Mouse (Mus musculus) olfactory bulb, adult 2 months (tissue): ENCODE measurements at regions not wholly inside any gene's neighbourhood (a gene's known extent, or its start where the extent isn't known, plus 50 kb on each side); places are given as distances from the start of the nearest gene placed in this dataset.

Experiments used
- CTCF ChIP-seq: fragments of 200-500 bp; IDR thresholded peaks from 2 replicates; pipeline ENCODE4 v1.5.1; 2012; ENCODE audit warnings: low read depth, mild to moderate bottlenecking, low read length, moderate library complexity; ENCODE audit not compliant: insufficient read depth
- POLR2A ChIP-seq: fragments of 200-500 bp; IDR thresholded peaks from 2 replicates; pipeline ENCODE4 v1.6.1; 2012; ENCODE audit warnings: mild to moderate bottlenecking, low read depth, low read length, moderate library complexity; ENCODE audit not compliant: insufficient read depth

GRCm38 (mm10) chr1:157635776-157636175, 129.2 kb downstream of the Sec16b start:
- no peak for TF ChIP-seq CTCF
- no peak for TF ChIP-seq POLR2A
